Mouse (Mus musculus): Measurements from ENCODE around the gene Mrps23. TPM values are rescaled to one million over a fixed set of nuclear protein-coding genes. Genes with fewer than 3 reads are reported as not detected.
A peak's percentile ranks its signal among the peaks of the same experiment; 100 is the strongest.
"Not testable (repeated sequence)": the region's sequence is repeated elsewhere in the genome, so short reads cannot be mapped to it uniquely, and the experiment has no call there.

Gene Mrps23
- polyA plus RNA-seq, 1 experiment from 2014 or later = 105 TPM

GRCm38 (mm10) chr11:88195699-88196098 lies 8.5 kb upstream of the Mrps23 start:
- H3K9ac ChIP-seq (ENCODE audit: low read length); H3K27ac ChIP-seq (ENCODE audit: low read length); H3K4me2 ChIP-seq (ENCODE audit: low read depth, low read length); H3K4me3 ChIP-seq (ENCODE audit: low read length); H3K36me3 ChIP-seq (ENCODE audit: control insufficient read depth, insufficient read depth); ATAC-seq (replicated peaks; ENCODE audit: extremely low read depth, insufficient read depth, low FRiP score); H3K9me3 ChIP-seq (replicated peaks; ENCODE audit: control insufficient read depth, low read length): not testable (repeated sequence)
- WGBS = 85% methylated on average over 3 of the region's 3 CpGs
- H3K27me3 ChIP-seq (ENCODE audit: control insufficient read depth, insufficient read depth, low read length) = peaks cover 18% of the 10 kb centered on the region
- peaks cover 43% of the 10 kb centered on the region for H3K4me1 ChIP-seq (ENCODE audit: control insufficient read depth, insufficient read depth, low read length)

GRCm38 (mm10) chr11:88197153-88197576 lies 7.0 kb upstream of the Mrps23 start:
- Histone ChIP-seq H3K9ac (ENCODE audit: low read length) (no peak overlapping the region), H3K4me1 (ENCODE audit: control insufficient read depth, insufficient read depth, low read length) (peaks cover 54% of the 10 kb centered on the region), H3K4me3 (ENCODE audit: low read length) (no peak overlapping the region), H3K36me3 (ENCODE audit: control insufficient read depth, insufficient read depth) (no peaks in the 10 kb centered on the region), H3K27ac (ENCODE audit: low read length) (no peak overlapping the region), H3K4me2 (ENCODE audit: low read depth, low read length) (no peak overlapping the region), H3K9me3 (replicated peaks; ENCODE audit: control insufficient read depth, low read length) (no peaks in the 10 kb centered on the region), H3K27me3 (ENCODE audit: control insufficient read depth, insufficient read depth, low read length) (peaks cover 13% of the 10 kb centered on the region)
- WGBS = 9% methylated on average over 2 of the region's 2 CpGs
- ATAC-seq (replicated peaks; ENCODE audit: extremely low read depth, insufficient read depth, low FRiP score) = no peak

- H3K4me2 ChIP-seq (ENCODE audit: low read depth, low read length) = no peak overlapping the region
- H3K4me3 ChIP-seq (ENCODE audit: low read length) = no peak overlapping the region
- H3K9me3 ChIP-seq (replicated peaks; ENCODE audit: control insufficient read depth, low read length) = no peaks in the 10 kb centered on the region
- H3K27me3 ChIP-seq (ENCODE audit: control insufficient read depth, insufficient read depth, low read length) = peaks cover 8% of the 10 kb centered on the region
- H3K9ac ChIP-seq (ENCODE audit: low read length) = no peak overlapping the region
- H3K4me1 ChIP-seq (ENCODE audit: control insufficient read depth, insufficient read depth, low read length) = peaks cover 57% of the 10 kb centered on the region
- H3K36me3 ChIP-seq (ENCODE audit: control insufficient read depth, insufficient read depth) = no peaks in the 10 kb centered on the region
- H3K27ac ChIP-seq (ENCODE audit: low read length) = no peak overlapping the region
- ATAC-seq (replicated peaks; ENCODE audit: extremely low read depth, insufficient read depth, low FRiP score) = no peak
- WGBS = 38% methylated on average over 4 of the region's 4 CpGs
These were observed 6.0 kb upstream of the Mrps23 start for GRCm38 (mm10) chr11:88198223-88198622.

- H3K27ac ChIP-seq (ENCODE audit: low read length) = peak overlapping the region; percentile 98
- H3K27me3 ChIP-seq (ENCODE audit: control insufficient read depth, insufficient read depth, low read length) = no peaks in the 10 kb centered on the region
- peak overlapping the region; percentile 62 for H3K9ac ChIP-seq (ENCODE audit: low read length)
- H3K36me3 ChIP-seq (ENCODE audit: control insufficient read depth, insufficient read depth) = no peaks in the 10 kb centered on the region; the same call in 1 of the 2 replicates
- H3K4me1 ChIP-seq (ENCODE audit: control insufficient read depth, insufficient read depth, low read length) = peaks cover 60% of the 10 kb centered on the region
- peak; percentile 50 for ATAC-seq (replicated peaks; ENCODE audit: extremely low read depth, insufficient read depth, low FRiP score)
- 37% methylated on average over 2 of the region's 2 CpGs for WGBS
- H3K9me3 ChIP-seq (replicated peaks; ENCODE audit: control insufficient read depth, low read length) = no peaks in the 10 kb centered on the region
- no peak overlapping the region for H3K4me3 ChIP-seq (ENCODE audit: low read length)
- H3K4me2 ChIP-seq (ENCODE audit: low read depth, low read length) = peak overlapping the region; percentile 37; the same call in 1 of the 2 replicates
These were observed 3.0 kb upstream of the Mrps23 start for GRCm38 (mm10) chr11:88201172-88201571.

- WGBS = 10% methylated on average over 2 of the region's 2 CpGs
- Histone ChIP-seq H3K9me3 (replicated peaks; ENCODE audit: control insufficient read depth, low read length) (no peaks in the 10 kb centered on the region), H3K27ac (ENCODE audit: low read length) (peak overlapping the region; percentile 98), H3K4me2 (ENCODE audit: low read depth, low read length) (peak overlapping the region; percentile 37; the same call in 1 of the 2 replicates), H3K4me3 (ENCODE audit: low read length) (0 out of 2 replicates have a peak overlapping the region, but pooled peaks have one; percentile 4), H3K9ac (ENCODE audit: low read length) (peak overlapping the region; percentile 62), H3K36me3 (ENCODE audit: control insufficient read depth, insufficient read depth) (no peaks in the 10 kb centered on the region; the same call in 1 of the 2 replicates), H3K4me1 (ENCODE audit: control insufficient read depth, insufficient read depth, low read length) (peaks cover 56% of the 10 kb centered on the region), H3K27me3 (ENCODE audit: control insufficient read depth, insufficient read depth, low read length) (no peaks in the 10 kb centered on the region)
- ATAC-seq (replicated peaks; ENCODE audit: extremely low read depth, insufficient read depth, low FRiP score) = peak; percentile 3; the same call in 1 of the 2 replicates
These were observed 2.1 kb upstream of the Mrps23 start for GRCm38 (mm10) chr11:88202077-88202476.

GRCm38 (mm10) chr11:88204593-88205368 lies 593 bp downstream of the Mrps23 start:
- peaks cover 41% of the 10 kb centered on the region for H3K4me1 ChIP-seq (ENCODE audit: control insufficient read depth, insufficient read depth, low read length)
- H3K27me3 ChIP-seq (ENCODE audit: control insufficient read depth, insufficient read depth, low read length) = no peaks in the 10 kb centered on the region
- ATAC-seq (replicated peaks; ENCODE audit: extremely low read depth, insufficient read depth, low FRiP score) = no peak
- H3K4me3 ChIP-seq (ENCODE audit: low read length) = peak overlapping the region; percentile 97
- peak overlapping the region; percentile 95 for H3K9ac ChIP-seq (ENCODE audit: low read length)
- H3K36me3 ChIP-seq (ENCODE audit: control insufficient read depth, insufficient read depth) = peaks cover 6% of the 10 kb centered on the region
- 28% methylated on average over 30 of the region's 30 CpGs for WGBS
- no peaks in the 10 kb centered on the region for H3K9me3 ChIP-seq (replicated peaks; ENCODE audit: control insufficient read depth, low read length)
- H3K27ac ChIP-seq (ENCODE audit: low read length) = peak overlapping the region; percentile 80
- peak overlapping the region; percentile 90 for H3K4me2 ChIP-seq (ENCODE audit: low read depth, low read length)

- 72% methylated on average over 8 of the region's 8 CpGs for WGBS
These were observed 2.4 kb downstream of the Mrps23 start for GRCm38 (mm10) chr11:88206576-88206975.

GRCm38 (mm10) chr11:88207697-88208096 lies 3.5 kb downstream of the Mrps23 start:
- WGBS = 96% methylated on average over 2 of the region's 2 CpGs
- H3K9ac ChIP-seq (ENCODE audit: low read length) = no peak overlapping the region
- H3K27me3 ChIP-seq (ENCODE audit: control insufficient read depth, insufficient read depth, low read length) = no peaks in the 10 kb centered on the region
- no peaks in the 10 kb centered on the region for H3K9me3 ChIP-seq (replicated peaks; ENCODE audit: control insufficient read depth, low read length)
- no peak overlapping the region for H3K4me3 ChIP-seq (ENCODE audit: low read length)
- peaks cover 18% of the 10 kb centered on the region for H3K4me1 ChIP-seq (ENCODE audit: control insufficient read depth, insufficient read depth, low read length)
- peaks cover 23% of the 10 kb centered on the region for H3K36me3 ChIP-seq (ENCODE audit: control insufficient read depth, insufficient read depth)
- H3K4me2 ChIP-seq (ENCODE audit: low read depth, low read length) = no peak overlapping the region
- H3K27ac ChIP-seq (ENCODE audit: low read length) = no peak overlapping the region
- no peak for ATAC-seq (replicated peaks; ENCODE audit: extremely low read depth, insufficient read depth, low FRiP score)

More at GRCm38 (mm10) chr11:88206576-88206975, 2.4 kb downstream of the Mrps23 start:
- not testable (repeated sequence) for H3K4me3 ChIP-seq (ENCODE audit: low read length); H3K9me3 ChIP-seq (replicated peaks; ENCODE audit: control insufficient read depth, low read length); H3K9ac ChIP-seq (ENCODE audit: low read length); ATAC-seq (replicated peaks; ENCODE audit: extremely low read depth, insufficient read depth, low FRiP score); H3K27me3 ChIP-seq (ENCODE audit: control insufficient read depth, insufficient read depth, low read length); H3K27ac ChIP-seq (ENCODE audit: low read length); H3K4me2 ChIP-seq (ENCODE audit: low read depth, low read length)
- Histone ChIP-seq H3K36me3 (ENCODE audit: control insufficient read depth, insufficient read depth) (peaks cover 22% of the 10 kb centered on the region), H3K4me1 (ENCODE audit: control insufficient read depth, insufficient read depth, low read length) (peaks cover 26% of the 10 kb centered on the region)

GRCm38 (mm10) chr11:88211824-88212582 lies 7.8 kb downstream of the Mrps23 start:
- H3K9me3 ChIP-seq (replicated peaks; ENCODE audit: control insufficient read depth, low read length) = no peaks in the 10 kb centered on the region

More at GRCm38 (mm10) chr11:88211824-88212582, 7.8 kb downstream of the Mrps23 start:
- 81% methylated on average over 5 of the region's 5 CpGs for WGBS
- Histone ChIP-seq H3K4me3 (ENCODE audit: low read length) (no peak overlapping the region), H3K9ac (ENCODE audit: low read length) (no peak overlapping the region), H3K27me3 (ENCODE audit: control insufficient read depth, insufficient read depth, low read length) (no peaks in the 10 kb centered on the region), H3K36me3 (ENCODE audit: control insufficient read depth, insufficient read depth) (peaks cover 23% of the 10 kb centered on the region), H3K4me2 (ENCODE audit: low read depth, low read length) (no peak overlapping the region), H3K4me1 (ENCODE audit: control insufficient read depth, insufficient read depth, low read length) (peaks cover 27% of the 10 kb centered on the region), H3K27ac (ENCODE audit: low read length) (no peak overlapping the region)
- no peak for ATAC-seq (replicated peaks; ENCODE audit: extremely low read depth, insufficient read depth, low FRiP score)

Data from heart, embryonic 16.5 days (tissue).